27 mouse cellular contexts compared by ENCODE assay signal in genomic region chr2:48978920-48979319, GRCm38 (mm10). TPM values are rescaled to one million over a fixed set of nuclear protein-coding genes. Genes with fewer than 3 reads are reported as not detected.
A peak's percentile ranks its signal among the peaks of the same experiment; 100 is the strongest.
DNase-seq lines count a peak whose midpoint lies in the region; ATAC-seq and TF ChIP-seq lines count a peak whose summit lies in the region.
"Had no signal": no experiment of that assay in that cellular context is flagged by ENCODE, and none has a peak within 500 bp of the region (broad histone marks: within the 10 kb centered on the region; RNA-seq: fewer than 3 reads in every experiment).

No protein-coding gene starts in this region.

- no peak overlapping the region for H3K4me3 ChIP-seq in heart, postnatal 0 days (ENCODE audit: low read depth, low read length)
- H3K4me3 ChIP-seq in MEL (ENCODE audit: control insufficient read depth in 1 of 2, insufficient read depth in 1 of 2, low read depth in 2 of 2, low read length in 2 of 2): no peak overlapping the region
- H3K4me3 ChIP-seq: embryonic facial prominence, embryonic 13.5 days; embryonic facial prominence, embryonic 15.5 days; erythroblast, embryonic 14.5 days; forebrain, embryonic 10.5 days; forebrain, embryonic 12.5 days had no signal

- H3K4me1 ChIP-seq in heart, postnatal 0 days (ENCODE audit: control insufficient read depth, insufficient read depth): peaks cover 4% of the 10 kb centered on the region; the same call in 1 of the 2 replicates
- peaks cover 2 to 5% of the 10 kb centered on the region in 2 experiments; a peak in 3 of 4 replicates for H3K4me1 ChIP-seq in MEL (ENCODE audit: control insufficient read depth in 1 of 2, insufficient read depth in 2 of 2, low read length in 2 of 2)
- H3K4me1 ChIP-seq: embryonic facial prominence, embryonic 13.5 days; embryonic facial prominence, embryonic 15.5 days; forebrain, embryonic 10.5 days; forebrain, embryonic 12.5 days had no signal

- no peak for ATAC-seq in heart, postnatal 0 days (ENCODE audit: insufficient read depth, low read depth)
- ATAC-seq in common myeloid progenitor, adult 5-6 weeks (replicated peaks; ENCODE audit: low read depth, poor library complexity, severe bottlenecking): peak; percentile 50; the same call in 1 of the 2 replicates
- ATAC-seq: CD4-positive, CD25-positive, alpha-beta regulatory T cell, adult 4 months; forebrain, embryonic 14.5 days; forebrain, embryonic 16.5 days had no signal

- no peak for TF ChIP-seq EP300 in heart, postnatal 0 days (IDR thresholded peaks at IDR 0.05; ENCODE audit: low read depth)
- TF ChIP-seq EP300 in MEL (IDR thresholded peaks at IDR 0.05; ENCODE audit: low read depth in 1 of 2, low read length in 2 of 2): peak in 1 of 2 experiments; percentile 38; a peak in 1 of 4 replicates

- H3K36me3 ChIP-seq in heart, postnatal 0 days (replicated peaks; ENCODE audit: control insufficient read depth, insufficient read depth, low read length): 0 out of 2 replicates have a peak, but pooled peaks cover 4% of the 10 kb centered on the region
- H3K36me3 ChIP-seq in MEL (ENCODE audit: control insufficient read depth in 1 of 2, insufficient read depth in 2 of 2, low read length in 2 of 2): peaks cover 0 to 11% of the 10 kb centered on the region in 2 experiments; a peak in 3 of 4 replicates
- H3K36me3 ChIP-seq: forebrain, embryonic 12.5 days had no signal

- no peaks in the 10 kb centered on the region for H3K79me2 ChIP-seq in MEL (ENCODE audit: control insufficient read depth, insufficient read depth, low read length, poor library complexity)

- H3K27ac ChIP-seq in heart, postnatal 0 days (ENCODE audit: low read depth): peak overlapping the region; percentile 34; the same call in 1 of the 2 replicates
- H3K27ac ChIP-seq in MEL (ENCODE audit: control insufficient read depth, low read depth, low read length): no peak overlapping the region
- H3K27ac ChIP-seq: embryonic facial prominence, embryonic 13.5 days; embryonic facial prominence, embryonic 15.5 days; forebrain, embryonic 10.5 days; forebrain, embryonic 12.5 days had no signal

- H3K9ac ChIP-seq in heart, postnatal 0 days (replicated peaks; ENCODE audit: low read depth, low read length): no peak overlapping the region
- H3K9ac ChIP-seq in MEL (ENCODE audit: control insufficient read depth, low read depth, low read length, poor library complexity, severe bottlenecking): no peak overlapping the region
- H3K9ac ChIP-seq: embryonic facial prominence, embryonic 13.5 days; embryonic facial prominence, embryonic 15.5 days; forebrain, embryonic 12.5 days had no signal

- no peaks in the 10 kb centered on the region for H3K27me3 ChIP-seq in heart, postnatal 0 days (ENCODE audit: control insufficient read depth, insufficient read depth, low read length)
- H3K27me3 ChIP-seq in MEL (ENCODE audit: control insufficient read depth in 1 of 2, insufficient read depth in 2 of 2, low read length in 2 of 2): no peaks in the 10 kb centered on the region
- H3K27me3 ChIP-seq: CH12.LX; embryonic facial prominence, embryonic 13.5 days; embryonic facial prominence, embryonic 15.5 days; forebrain, embryonic 12.5 days had no signal

- 0 out of 2 replicates have a peak overlapping the region, but pooled peaks have one; percentile 9 for H3K4me2 ChIP-seq in heart, postnatal 0 days (ENCODE audit: low read depth, low read length)
- H3K4me2 ChIP-seq: embryonic facial prominence, embryonic 13.5 days; embryonic facial prominence, embryonic 15.5 days; forebrain, embryonic 12.5 days had no signal

- no peak for TF ChIP-seq CTCF in heart, postnatal 0 days (IDR thresholded peaks at IDR 0.05; ENCODE audit: low read depth)
- TF ChIP-seq CTCF in MEL (IDR thresholded peaks at IDR 0.05 in 2 of 3, conservative IDR thresholded peaks at IDR 0.05 in 1 of 3; ENCODE audit: control insufficient read depth in 1 of 3, insufficient read depth in 1 of 3, low read depth in 2 of 3, low read length in 3 of 3, poor library complexity in 1 of 3, severe bottlenecking in 1 of 3): no peak

- no peak for DNase-seq in heart, postnatal 0 days (ENCODE audit: low spot score)
- DNase-seq in heart, postnatal 4 days: no peak
- peak; percentile 40 for DNase-seq in MEL (ENCODE audit: low read depth, low spot score)
- DNase-seq in thymus, postnatal 25 days: no peak
- no peak for DNase-seq in thymus, postnatal 36 days
- DNase-seq in spleen, postnatal 14 days (ENCODE audit: low spot score in 2 of 2): no peak
- DNase-seq: adrenal gland, adult 2 months; adrenal gland, postnatal 10 days; adrenal gland, postnatal 25 days; B cell, adult 2 months; cerebellum, adult 11-12 months; cerebellum, adult 2 months; cerebellum, adult 9-10 months; cerebellum, postnatal 10 days; cerebellum, postnatal 25 days; embryo, embryonic 11 days had no signal

- WGBS in heart, postnatal 0 days: 33% methylated on average over 3 of the region's 3 CpGs

- TF ChIP-seq RAD21 in MEL (IDR thresholded peaks at IDR 0.05; ENCODE audit: low read depth, low read length): no peak

- TF ChIP-seq POLR2A in MEL (IDR thresholded peaks at IDR 0.05; ENCODE audit: control insufficient read depth in 1 of 2, insufficient read depth in 1 of 2, low read depth in 1 of 2, low read length in 2 of 2, poor library complexity in 1 of 2): no peak

- no peaks in the 10 kb centered on the region for H3K9me3 ChIP-seq in heart, postnatal 0 days (replicated peaks; ENCODE audit: control insufficient read depth, low read length)
- no peaks in the 10 kb centered on the region for H3K9me3 ChIP-seq in MEL (replicated peaks; ENCODE audit: insufficient read depth, low read length)
- H3K9me3 ChIP-seq: embryonic facial prominence, embryonic 13.5 days; embryonic facial prominence, embryonic 15.5 days; forebrain, embryonic 10.5 days; forebrain, embryonic 12.5 days; G1E had no signal

TF ChIP-seq in MEL, 35 proteins besides CTCF, POLR2A, EP300 and RAD21:
- TF ChIP-seq ELF1 (IDR thresholded peaks at IDR 0.05; ENCODE audit: low read depth, low read length): no peak
- TF ChIP-seq TBP (IDR thresholded peaks at IDR 0.05; ENCODE audit: low read depth, low read length): no peak
- TF ChIP-seq TAL1 (IDR thresholded peaks at IDR 0.05; ENCODE audit: low read length): no peak
- no peak for TF ChIP-seq MAFK (IDR thresholded peaks at IDR 0.05; ENCODE audit: borderline replicate concordance, low read depth, low read length)
- TF ChIP-seq UBTF (IDR thresholded peaks at IDR 0.05; ENCODE audit: borderline replicate concordance, insufficient read depth, low read depth, low read length): no peak
- no peak for TF ChIP-seq MYC (IDR thresholded peaks at IDR 0.05; ENCODE audit: low read depth, low read length)
- no peak for TF ChIP-seq NELFE (IDR thresholded peaks at IDR 0.05; ENCODE audit: low read depth, low read length)
- peak; percentile 33; the same call in 1 of the 2 replicates for TF ChIP-seq MYB (IDR thresholded peaks at IDR 0.05; ENCODE audit: low read depth, low read length)
- no peak for TF ChIP-seq TCF12 (IDR thresholded peaks at IDR 0.05; ENCODE audit: low read depth, low read length)
- 0 out of 2 replicates have a peak, but pooled peaks have one; percentile 16 for TF ChIP-seq SIN3A (IDR thresholded peaks at IDR 0.05; ENCODE audit: low read length)
- peak; percentile 67 for TF ChIP-seq ZNF384 (IDR thresholded peaks at IDR 0.05; ENCODE audit: low read depth, low read length)
- TF ChIP-seq SMC3 (IDR thresholded peaks at IDR 0.05; ENCODE audit: low read depth, low read length): no peak
- TF ChIP-seq GATA1 (IDR thresholded peaks at IDR 0.05; ENCODE audit: low read depth, low read length): peak; percentile 67; the same call in 1 of the 2 replicates
- no peak for TF ChIP-seq MAX (IDR thresholded peaks at IDR 0.05; ENCODE audit: low read length)
- TF ChIP-seq RCOR1 (IDR thresholded peaks at IDR 0.05; ENCODE audit: low read depth, low read length): peak; percentile 83
- TF ChIP-seq ZC3H11A (IDR thresholded peaks at IDR 0.05; ENCODE audit: low read depth, low read length): no peak
- no peak for TF ChIP-seq JUND (IDR thresholded peaks at IDR 0.05; ENCODE audit: low read depth, low read length)
- TF ChIP-seq MEF2A (IDR thresholded peaks at IDR 0.05; ENCODE audit: extremely low read depth, insufficient replicate concordance, low read depth, low read length, poor library complexity, severe bottlenecking): no peak

RNA-seq across cellular contexts. Expression of gene Orc4, which starts 28.8 kb away (rescaled TPM):
- 19.8 and 51.9 TPM in 2 replicates for total RNA-seq in heart, postnatal 0 days (2014; rRNA removed; ENCODE audit: low replicate concordance)
- 64.3 and 68.9 TPM in 2 replicates for polyA plus RNA-seq in heart, postnatal 0 days (2015; fragmentation: Nextera tagmentation; extraction: Ambion mirVana)
- 10 to 100 TPM; 49.9 to 51.6 TPM for total RNA-seq in heart, postnatal 4 days (2021)
- 41.2 and 44.8 TPM in 2 replicates for total RNA-seq in MEL (2012; rRNA removed)
- 100 to 1,000 TPM in 1 of 2 experiments, 10 to 100 TPM in 1; 42.2 to 362 TPM for polyA plus RNA-seq in MEL (2012; ENCODE audit: insufficient read depth in 1 of 2, insufficient read length in 2 of 2, low read depth in 1 of 2, low replicate concordance in 2 of 2, missing spikeins in 1 of 2)
- 203 and 226 TPM in 2 replicates for total RNA-seq in common myeloid progenitor, adult 5-6 weeks (2017)

RNA-seq across cellular contexts. Expression of gene Mbd5, which starts 29.6 kb away (rescaled TPM):
- 15.4 and 23.2 TPM in 2 replicates for total RNA-seq in heart, postnatal 0 days (2014; rRNA removed; ENCODE audit: low replicate concordance)
- polyA plus RNA-seq in heart, postnatal 0 days (2015; fragmentation: Nextera tagmentation; extraction: Ambion mirVana): 10.8 and 11.5 TPM in 2 replicates
- 10 to 100 TPM; 37.8 to 41.4 TPM for total RNA-seq in heart, postnatal 4 days (2021)
- total RNA-seq in MEL (2012; rRNA removed): 4.1 and 4.4 TPM in 2 replicates
- 1 to 10 TPM in 1 of 2 experiments, not detected in 1; 8.7 TPM for polyA plus RNA-seq in MEL (2012; ENCODE audit: insufficient read depth in 1 of 2, insufficient read length in 2 of 2, low read depth in 1 of 2, low replicate concordance in 2 of 2, missing spikeins in 1 of 2)
- total RNA-seq in common myeloid progenitor, adult 5-6 weeks (2017): 24.5 and 28.1 TPM in 2 replicates
